Mouse (Mus musculus) neutrophil, adult 5-6 weeks (primary cell): ENCODE data around the gene Pex11a. TPM values are rescaled to one million over a fixed set of nuclear protein-coding genes. Genes with fewer than 3 reads are reported as not detected.

Experiments used
- total RNA-seq: library from RNA; stranded (forward); fragments of 200-1000 nt; gene quantifications from 2 replicates; pipeline ENCODE4 v1.2.3, GENCODE M21; 2017

Pex11a gene
- total RNA-seq, 1 experiment from 2014 or later: not detected

Other genes starting within 250 kb of the Pex11a start
- gene Rhcg, start 125.5 kb downstream of the Pex11a start, total RNA-seq: not detected in 2 replicates
- gene Ticrr, start 82.9 kb downstream of the Pex11a start, total RNA-seq: 0.98 and 1.6 TPM in 2 replicates
- gene Kif7, start 27.4 kb downstream of the Pex11a start, total RNA-seq: 0.12 TPM in 1 of 2 replicates, not detected in the other
- gene Plin1, start 10.2 kb downstream of the Pex11a start, total RNA-seq: not detected in 2 replicates
- gene Wdr93, start within 50 bp of the Pex11a start, total RNA-seq: not detected in 2 replicates
- gene Mesp1, start 50.7 kb upstream of the Pex11a start, total RNA-seq: not detected in 2 replicates
- gene Mesp2, start 67.6 kb upstream of the Pex11a start, total RNA-seq: not detected in 2 replicates
- gene Anpep, start 117.9 kb upstream of the Pex11a start, total RNA-seq: not detected in 2 replicates
- gene Ap3s2, start 177.5 kb upstream of the Pex11a start, total RNA-seq: 5.0 and 5.9 TPM in 2 replicates
- gene Arpin, start 192.2 kb upstream of the Pex11a start, total RNA-seq: not detected in 2 replicates